Mouse (Mus musculus): ENCODE results near the gene Tfr2. TPM values are rescaled to one million over a fixed set of nuclear protein-coding genes. Genes with fewer than 3 reads are reported as not detected.

Tfr2 gene
- polyA plus RNA-seq, 1 experiment from 2014 or later: 0.50 TPM

GRCm38 (mm10) chr5:137541768-137542540 is 27.7 kb upstream of the Tfr2 start:
- Histone ChIP-seq H3K36me3 (ENCODE audit: control insufficient read depth, insufficient read depth) (no peaks in the 10 kb centered on the region), H3K4me3 (ENCODE audit: low read depth, low read length) (no peak overlapping the region), H3K9me3 (ENCODE audit: control insufficient read depth) (no peaks in the 10 kb centered on the region), H3K27ac (ENCODE audit: low read depth, low read length) (no peak overlapping the region), H3K4me1 (replicated peaks; ENCODE audit: control insufficient read depth, insufficient read depth, low read length) (no peaks in the 10 kb centered on the region), H3K9ac (ENCODE audit: low read depth, low read length) (no peak overlapping the region), H3K27me3 (replicated peaks; ENCODE audit: control insufficient read depth, insufficient read depth, low read length) (no peaks in the 10 kb centered on the region), H3K4me2 (replicated peaks; ENCODE audit: low read depth) (no peak overlapping the region)
- 73% methylated on average over 5 of the region's 5 CpGs for WGBS
- no peak for TF ChIP-seq CTCF (IDR thresholded peaks at IDR 0.05; ENCODE audit: low read depth)
- ATAC-seq: no peak

- H3K27me3 ChIP-seq (replicated peaks; ENCODE audit: control insufficient read depth, insufficient read depth, low read length): no peaks in the 10 kb centered on the region
- no peak overlapping the region for H3K4me3 ChIP-seq (ENCODE audit: low read depth, low read length)
- no peaks in the 10 kb centered on the region for H3K36me3 ChIP-seq (ENCODE audit: control insufficient read depth, insufficient read depth)
- H3K9ac ChIP-seq (ENCODE audit: low read depth, low read length): no peak overlapping the region
- H3K4me1 ChIP-seq (replicated peaks; ENCODE audit: control insufficient read depth, insufficient read depth, low read length): no peaks in the 10 kb centered on the region
- TF ChIP-seq CTCF (IDR thresholded peaks at IDR 0.05; ENCODE audit: low read depth): no peak
- no peaks in the 10 kb centered on the region for H3K9me3 ChIP-seq (ENCODE audit: control insufficient read depth)
- H3K27ac ChIP-seq (ENCODE audit: low read depth, low read length): no peak overlapping the region
- WGBS: 60% methylated on average over 6 of the region's 6 CpGs
- no peak overlapping the region for H3K4me2 ChIP-seq (replicated peaks; ENCODE audit: low read depth)
- ATAC-seq: no peak
Measured at GRCm38 (mm10) chr5:137544926-137545325, 24.7 kb upstream of the Tfr2 start.

- Histone ChIP-seq H3K4me2 (replicated peaks; ENCODE audit: low read depth) (no peak overlapping the region), H3K4me1 (replicated peaks; ENCODE audit: control insufficient read depth, insufficient read depth, low read length) (no peaks in the 10 kb centered on the region), H3K36me3 (ENCODE audit: control insufficient read depth, insufficient read depth) (no peaks in the 10 kb centered on the region), H3K4me3 (ENCODE audit: low read depth, low read length) (no peak overlapping the region), H3K9ac (ENCODE audit: low read depth, low read length) (no peak overlapping the region), H3K27me3 (replicated peaks; ENCODE audit: control insufficient read depth, insufficient read depth, low read length) (no peaks in the 10 kb centered on the region), H3K9me3 (ENCODE audit: control insufficient read depth) (no peaks in the 10 kb centered on the region), H3K27ac (ENCODE audit: low read depth, low read length) (no peak overlapping the region)
- no peak for ATAC-seq
- 73% methylated on average over 4 of the region's 4 CpGs for WGBS
- TF ChIP-seq CTCF (IDR thresholded peaks at IDR 0.05; ENCODE audit: low read depth): no peak
Measured at GRCm38 (mm10) chr5:137545596-137545995, 24.0 kb upstream of the Tfr2 start.

GRCm38 (mm10) chr5:137549840-137550239 is 19.8 kb upstream of the Tfr2 start:
- WGBS: 72% methylated on average over 2 of the region's 2 CpGs
- Histone ChIP-seq H3K27me3 (replicated peaks; ENCODE audit: control insufficient read depth, insufficient read depth, low read length) (peaks cover 15% of the 10 kb centered on the region; the same call in 1 of the 2 replicates), H3K9me3 (ENCODE audit: control insufficient read depth) (no peaks in the 10 kb centered on the region), H3K27ac (ENCODE audit: low read depth, low read length) (no peak overlapping the region), H3K36me3 (ENCODE audit: control insufficient read depth, insufficient read depth) (no peaks in the 10 kb centered on the region), H3K4me2 (replicated peaks; ENCODE audit: low read depth) (no peak overlapping the region), H3K4me3 (ENCODE audit: low read depth, low read length) (no peak overlapping the region), H3K9ac (ENCODE audit: low read depth, low read length) (no peak overlapping the region), H3K4me1 (replicated peaks; ENCODE audit: control insufficient read depth, insufficient read depth, low read length) (no peaks in the 10 kb centered on the region)
- no peak for TF ChIP-seq CTCF (IDR thresholded peaks at IDR 0.05; ENCODE audit: low read depth)
- ATAC-seq: no peak

GRCm38 (mm10) chr5:137551119-137551518 is 18.5 kb upstream of the Tfr2 start:
- Histone ChIP-seq H3K27me3 (replicated peaks; ENCODE audit: control insufficient read depth, insufficient read depth, low read length) (peaks cover 15% of the 10 kb centered on the region; the same call in 1 of the 2 replicates), H3K4me3 (ENCODE audit: low read depth, low read length) (no peak overlapping the region), H3K4me2 (replicated peaks; ENCODE audit: low read depth) (no peak overlapping the region), H3K27ac (ENCODE audit: low read depth, low read length) (no peak overlapping the region), H3K9me3 (ENCODE audit: control insufficient read depth) (no peaks in the 10 kb centered on the region), H3K4me1 (replicated peaks; ENCODE audit: control insufficient read depth, insufficient read depth, low read length) (no peaks in the 10 kb centered on the region), H3K36me3 (ENCODE audit: control insufficient read depth, insufficient read depth) (no peaks in the 10 kb centered on the region), H3K9ac (ENCODE audit: low read depth, low read length) (no peak overlapping the region)
- WGBS: 58% methylated on average over 5 of the region's 5 CpGs
- peak; percentile 62 for TF ChIP-seq CTCF (IDR thresholded peaks at IDR 0.05; ENCODE audit: low read depth)
- ATAC-seq: no peak

- no peaks in the 10 kb centered on the region for H3K4me1 ChIP-seq (replicated peaks; ENCODE audit: control insufficient read depth, insufficient read depth, low read length)
- 23% methylated on average over 6 of the region's 6 CpGs for WGBS
- no peak overlapping the region for H3K4me3 ChIP-seq (ENCODE audit: low read depth, low read length)
- peaks cover 15% of the 10 kb centered on the region; the same call in 1 of the 2 replicates for H3K27me3 ChIP-seq (replicated peaks; ENCODE audit: control insufficient read depth, insufficient read depth, low read length)
- H3K4me2 ChIP-seq (replicated peaks; ENCODE audit: low read depth): peak overlapping the region; percentile 42
- ATAC-seq: no peak
- H3K36me3 ChIP-seq (ENCODE audit: control insufficient read depth, insufficient read depth): no peaks in the 10 kb centered on the region
- H3K27ac ChIP-seq (ENCODE audit: low read depth, low read length): no peak overlapping the region
- H3K9me3 ChIP-seq (ENCODE audit: control insufficient read depth): no peaks in the 10 kb centered on the region
- H3K9ac ChIP-seq (ENCODE audit: low read depth, low read length): no peak overlapping the region
- no peak for TF ChIP-seq CTCF (IDR thresholded peaks at IDR 0.05; ENCODE audit: low read depth)
Measured at GRCm38 (mm10) chr5:137553000-137553399, 16.6 kb upstream of the Tfr2 start.
